Mouse (Mus musculus): ENCODE results near the gene Vmn2r30.
"Not testable (repeated sequence)": the region's sequence is repeated elsewhere in the genome, so short reads cannot be mapped to it uniquely, and the experiment has no call there.

GRCm38 (mm10) chr7:7337509-7337908 is at the start of gene Vmn2r30:
- TF ChIP-seq CTCF (IDR thresholded peaks at IDR 0.05; ENCODE audit: low read depth, low read length); POLR2A (IDR thresholded peaks at IDR 0.05; ENCODE audit: extremely low read depth, insufficient read depth, low read length): not testable (repeated sequence)

All from liver, adult 2 months (tissue).